Mouse (Mus musculus): ENCODE data around the gene Dph6.

- TF ChIP-seq CTCF (IDR thresholded peaks at IDR 0.05) (no peak), EP300 (IDR thresholded peaks at IDR 0.05) (no peak)
These were observed 4.2 kb upstream of the Dph6 start for GRCm38 (mm10) chr2:114658954-114659353.
